Mouse (Mus musculus) CH12.LX (cell line): Measurements from ENCODE around the gene Zfp444. TPM values are rescaled to one million over a fixed set of nuclear protein-coding genes. Genes with fewer than 3 reads are reported as not detected.

Source experiments
- DNase-seq: peaks from one replicate; pipeline ENCODE4 v3.0.0-alpha.2; 2013; ENCODE audit errors: extremely low read depth
- H3K27ac ChIP-seq: 2 replicates; pipeline ENCODE4 v1.5.1; 2012; ENCODE audit warnings: low read depth, mild to moderate bottlenecking, control low read depth, moderate library complexity; ENCODE audit not compliant: insufficient read depth
- H3K27me3 ChIP-seq: replicated peaks from 2 replicates; pipeline ENCODE3; 2012; ENCODE audit warnings: inconsistent platforms
- H3K36me3 ChIP-seq, 2 experiments: replicated peaks in 1 of 2; 2 replicates each; pipeline versions ENCODE3 to v1.6.1; 2012; ENCODE audit warnings: inconsistent platforms in 1 of 2, low read length in 1 of 2, mild to moderate bottlenecking in 1 of 2, mixed read lengths in 1 of 2, moderate library complexity in 1 of 2; ENCODE audit not compliant: control insufficient read depth in 1 of 2, insufficient read depth in 1 of 2
- H3K4me1 ChIP-seq, 2 experiments: 2 replicates each; pipeline ENCODE4 v1.6.1; 2012; ENCODE audit warnings: inconsistent platforms in 1 of 2, moderate library complexity in 1 of 2; ENCODE audit not compliant: insufficient read depth in 2 of 2, control insufficient read depth in 1 of 2
- H3K4me2 ChIP-seq: 2 replicates; pipeline ENCODE4 v1.6.1; 2012; ENCODE audit warnings: low read depth, mild to moderate bottlenecking, control low read depth; ENCODE audit not compliant: poor library complexity, insufficient read depth, severe bottlenecking
- H3K4me3 ChIP-seq, 3 experiments: fragments of 150-350 bp in 1 of 3; sonication (generic) in 1 of 3; replicated peaks in 1 of 3; 2 replicates each; pipeline versions ENCODE3 to v1.5.1; 2011 to 2012; ENCODE audit warnings: low read depth in 2 of 3, low read length in 2 of 3, mild to moderate bottlenecking in 2 of 3, moderate library complexity in 2 of 3, control low read depth in 1 of 3, improper control_type of control experiment in 1 of 3, inconsistent platforms in 1 of 3, mixed read lengths in 1 of 3; ENCODE audit not compliant: poor library complexity in 1 of 3
- H3K79me2 ChIP-seq: replicated peaks from 2 replicates; pipeline ENCODE4 v1.6.1; 2012; ENCODE audit warnings: mild to moderate bottlenecking, moderate library complexity; ENCODE audit not compliant: control insufficient read depth, poor library complexity, insufficient read depth, severe bottlenecking; ENCODE audit errors: extremely low read depth
- H3K9ac ChIP-seq: 2 replicates; pipeline ENCODE4 v1.6.1; 2012; ENCODE audit warnings: low read depth, mild to moderate bottlenecking, control low read depth, moderate library complexity; ENCODE audit not compliant: insufficient read depth
- H3K9me3 ChIP-seq: replicated peaks from 2 replicates; pipeline ENCODE3; 2012; ENCODE audit warnings: low read length, inconsistent platforms, mixed read lengths
- BHLHE40 ChIP-seq: IDR thresholded peaks from 2 replicates; pipeline ENCODE4 v1.6.1; 2011; ENCODE audit warnings: mild to moderate bottlenecking, low read depth, low read length, improper control_type of control experiment
- CHD2 ChIP-seq: IDR thresholded peaks from 2 replicates; pipeline ENCODE4 v1.6.1; 2011; ENCODE audit warnings: low read length, improper control_type of control experiment
- E2F4 ChIP-seq: IDR thresholded peaks from 2 replicates; pipeline ENCODE4 v1.6.1; 2011; ENCODE audit warnings: low read depth, low read length, improper control_type of control experiment; ENCODE audit not compliant: insufficient replicate concordance
- ELF1 ChIP-seq: IDR thresholded peaks from 2 replicates; pipeline ENCODE4 v1.6.1; 2014; ENCODE audit warnings: low read depth, mild to moderate bottlenecking, inconsistent platforms, low read length, improper control_type of control experiment
- EP300 ChIP-seq: IDR thresholded peaks from 2 replicates; pipeline ENCODE4 v1.6.1; 2011; ENCODE audit warnings: low read length, improper control_type of control experiment
- ETS1 ChIP-seq: conservative IDR thresholded peaks from 2 replicates; pipeline ENCODE4 v1.6.1; 2012; ENCODE audit warnings: low read depth, mild to moderate bottlenecking, inconsistent platforms, low read length, improper control_type of control experiment, moderate library complexity
- GABPA ChIP-seq: IDR thresholded peaks from 2 replicates; pipeline ENCODE4 v1.6.1; 2012; ENCODE audit warnings: low read depth, low read length, improper control_type of control experiment, inconsistent platforms; ENCODE audit not compliant: insufficient replicate concordance
- IRF4 ChIP-seq: IDR thresholded peaks from 2 replicates; pipeline ENCODE4 v1.6.1; 2014; ENCODE audit warnings: low read depth, mild to moderate bottlenecking, inconsistent platforms, low read length, improper control_type of control experiment
- JUN ChIP-seq: IDR thresholded peaks from 2 replicates; pipeline ENCODE4 v1.6.1; 2011; ENCODE audit warnings: low read depth, mild to moderate bottlenecking, low read length, improper control_type of control experiment, moderate library complexity; ENCODE audit not compliant: insufficient read depth
- MAZ ChIP-seq: IDR thresholded peaks from 2 replicates; pipeline ENCODE4 v1.6.1; 2012; ENCODE audit warnings: low read depth, mild to moderate bottlenecking, inconsistent platforms, low read length, improper control_type of control experiment, moderate library complexity
- MEF2A ChIP-seq: IDR thresholded peaks from 2 replicates; pipeline ENCODE4 v1.6.1; 2014; ENCODE audit warnings: low read depth, mild to moderate bottlenecking, inconsistent platforms, low read length, improper control_type of control experiment, borderline replicate concordance
- NELFE ChIP-seq: IDR thresholded peaks from 2 replicates; pipeline ENCODE4 v1.6.1; 2011; ENCODE audit warnings: low read depth, low read length, improper control_type of control experiment
- NRF1 ChIP-seq: IDR thresholded peaks from 2 replicates; pipeline ENCODE4 v1.6.1; 2014; ENCODE audit warnings: low read depth, mild to moderate bottlenecking, inconsistent platforms, low read length, improper control_type of control experiment, moderate library complexity
- PAX5 ChIP-seq: IDR thresholded peaks from 2 replicates; pipeline ENCODE4 v1.6.1; 2012; ENCODE audit warnings: low read length, inconsistent platforms, mixed read lengths
- POLR2A ChIP-seq: IDR thresholded peaks from 2 replicates; pipeline ENCODE4 v1.6.1; 2011; ENCODE audit warnings: low read depth, mild to moderate bottlenecking, improper control_type of control experiment, low read length
- POLR2AphosphoS2 ChIP-seq: IDR thresholded peaks from 2 replicates; pipeline ENCODE4 v1.6.1; 2011; ENCODE audit warnings: low read depth, low read length, improper control_type of control experiment
- RAD21 ChIP-seq: IDR thresholded peaks from 2 replicates; pipeline ENCODE4 v1.6.1; 2011; ENCODE audit warnings: low read depth, mild to moderate bottlenecking, low read length, improper control_type of control experiment, moderate library complexity
- SIN3A ChIP-seq: IDR thresholded peaks from 2 replicates; pipeline ENCODE4 v1.6.1; 2012; ENCODE audit warnings: low read length, improper control_type of control experiment, inconsistent platforms
- SMC3 ChIP-seq: IDR thresholded peaks from 2 replicates; pipeline ENCODE4 v1.6.1; 2011; ENCODE audit warnings: low read depth, low read length, improper control_type of control experiment
- USF1 ChIP-seq: IDR thresholded peaks from 2 replicates; pipeline ENCODE4 v1.6.1; 2014; ENCODE audit warnings: low read depth, mild to moderate bottlenecking, inconsistent platforms, low read length, improper control_type of control experiment
- USF2 ChIP-seq: conservative IDR thresholded peaks from 2 replicates; pipeline ENCODE4 v1.6.1; 2011; ENCODE audit warnings: low read depth, low read length, improper control_type of control experiment
- ZC3H11A ChIP-seq: IDR thresholded peaks from 2 replicates; pipeline ENCODE4 v1.6.1; 2012; ENCODE audit warnings: low read depth, mild to moderate bottlenecking, inconsistent platforms, low read length, improper control_type of control experiment
- ZKSCAN1 ChIP-seq: IDR thresholded peaks from 2 replicates; pipeline ENCODE4 v1.6.1; 2012; ENCODE audit warnings: low read depth, inconsistent platforms, low read length, improper control_type of control experiment, borderline replicate concordance
- ZMIZ1 ChIP-seq: IDR thresholded peaks from 2 replicates; pipeline ENCODE4 v1.6.1; 2012; ENCODE audit warnings: low read depth, mild to moderate bottlenecking, inconsistent platforms, low read length, improper control_type of control experiment
- ZNF384 ChIP-seq: IDR thresholded peaks from 2 replicates; pipeline ENCODE4 v1.6.1; 2012; ENCODE audit warnings: low read depth, low read length, improper control_type of control experiment, inconsistent platforms
- dilution Hi-C: fragments of 300-500 bp; cut with MboI; formaldehyde crosslinking; loops from 2 replicates; pipeline ENCODE4 v1.14.3; 2020; ENCODE audit warnings: low sequenced_read_pairs; ENCODE audit not compliant: extremely low pct_unique_long_range_greater_than_20kb, extremely low pct_ligation_motif_present
- in situ Hi-C: fragments of 300-500 bp; cut with MboI; formaldehyde crosslinking; loops from 3 replicates; pipeline ENCODE4 v1.14.3; 2019; ENCODE audit warnings: low sequenced_read_pairs, low pct_ligation_motif_present, low pct_unique_long_range_greater_than_20kb, mixed read lengths
- polyA plus RNA-seq: library from polyadenylated mRNA; unstranded; fragments of >175 nt; gene quantifications from 2 replicates; pipeline ENCODE4 v1.2.1, GENCODE M21; 2012; ENCODE audit warnings: low read depth; ENCODE audit not compliant: insufficient read length
- total RNA-seq, 2 experiments: library from RNA; depleted of rRNA; stranded (reverse); fragments of 300-350 nt in 1 of 2; fragments of >200 nt in 1 of 2; gene quantifications; 2 replicates each; pipeline ENCODE4 v1.2.3; 2012 to 2014

Gene Zfp444
- total and polyA plus RNA-seq, 3 experiments = 16.0 to 23.3 (median 18.1) TPM

DNA sequence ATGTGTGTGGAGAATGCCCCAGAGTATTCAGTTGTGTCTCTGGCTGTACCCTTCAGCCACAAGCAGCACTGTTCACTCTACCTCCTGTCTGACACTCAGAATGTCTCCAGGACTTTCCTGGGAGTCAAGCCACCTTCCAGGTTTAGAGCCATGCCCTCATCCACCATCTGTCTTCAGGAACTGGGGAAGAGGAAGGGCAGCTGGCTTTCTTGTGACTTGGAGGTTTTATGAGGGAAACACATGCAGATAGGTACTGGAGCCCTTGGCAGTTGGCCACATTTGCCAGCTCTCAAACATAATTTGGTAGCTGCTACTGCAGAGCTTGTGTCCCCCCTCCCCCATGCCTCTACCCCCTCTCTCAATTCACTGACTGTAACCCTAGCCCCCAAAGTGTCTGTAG lies 7.0 kb downstream of the Zfp444 start:
- peaks cover 9 to 72% of the 10 kb centered on the region in 2 experiments for H3K36me3 ChIP-seq
- no peak overlapping the region for H3K27ac ChIP-seq
- TF ChIP-seq E2F4 = no peak
- TF ChIP-seq JUN = no peak
- no peak for TF ChIP-seq POLR2A
- TF ChIP-seq ZMIZ1 = no peak
- TF ChIP-seq ZC3H11A = no peak
- no peak for TF ChIP-seq PAX5
- H3K4me3 ChIP-seq = no peak overlapping the region
- no peaks in the 10 kb centered on the region for H3K27me3 ChIP-seq
- no peak for DNase-seq
- no peaks in the 10 kb centered on the region for H3K9me3 ChIP-seq
- H3K4me1 ChIP-seq = peaks cover 0 to 8% of the 10 kb centered on the region in 2 experiments; a peak in 1 of 4 replicates
- dilution Hi-C loops (no loop called here), in situ Hi-C loops (no loop called here)
- H3K9ac ChIP-seq = no peak overlapping the region
- no peak overlapping the region for H3K4me2 ChIP-seq
- no peaks in the 10 kb centered on the region; the same call in 1 of the 2 replicates for H3K79me2 ChIP-seq

- in situ Hi-C loops = no loop called here
- H3K4me1 ChIP-seq = peaks cover 5 to 16% of the 10 kb centered on the region in 2 experiments; a peak in 3 of 4 replicates
- H3K4me3 ChIP-seq = no peak overlapping the region
- no peaks in the 10 kb centered on the region for H3K79me2 ChIP-seq
- H3K27me3 ChIP-seq = no peaks in the 10 kb centered on the region
- no peak overlapping the region for H3K9ac ChIP-seq
- dilution Hi-C loops = no loop called here
- no peak for DNase-seq
- no peak overlapping the region for H3K27ac ChIP-seq
- H3K4me2 ChIP-seq = no peak overlapping the region
- H3K9me3 ChIP-seq = no peaks in the 10 kb centered on the region
- H3K36me3 ChIP-seq = peaks cover 22 to 84% of the 10 kb centered on the region in 2 experiments
- no peak for TF ChIP-seq SMC3
- no peak for TF ChIP-seq MEF2A
- TF ChIP-seq CHD2 = no peak
- no peak for TF ChIP-seq BHLHE40
Measured at GRCm38 (mm10) chr7:6182882-6183281, 10.9 kb downstream of the Zfp444 start.

- Histone ChIP-seq H3K27ac (no peak overlapping the region), H3K4me1 (peaks cover 5 to 16% of the 10 kb centered on the region in 2 experiments; a peak in 3 of 4 replicates), H3K79me2 (no peaks in the 10 kb centered on the region), H3K4me2 (no peak overlapping the region), H3K9me3 (no peaks in the 10 kb centered on the region), H3K9ac (no peak overlapping the region), H3K4me3 (no peak overlapping the region), H3K27me3 (no peaks in the 10 kb centered on the region), H3K36me3 (peaks cover 27 to 85% of the 10 kb centered on the region in 2 experiments)
- in situ Hi-C loops = no loop called here
- dilution Hi-C loops = no loop called here
- DNase-seq = no peak
- no peak for TF ChIP-seq USF2
- TF ChIP-seq RAD21 = no peak
- TF ChIP-seq ETS1 = no peak
- TF ChIP-seq ZNF384 = no peak
- TF ChIP-seq MEF2A = no peak
- no peak for TF ChIP-seq IRF4
- no peak for TF ChIP-seq GABPA
- TF ChIP-seq USF1 = no peak
- no peak for TF ChIP-seq MAZ
- TF ChIP-seq EP300 = no peak
- no peak for TF ChIP-seq JUN
- no peak for TF ChIP-seq NELFE
- TF ChIP-seq POLR2A = no peak
- TF ChIP-seq ELF1 = no peak
- no peak for TF ChIP-seq SIN3A
- TF ChIP-seq ZKSCAN1 = no peak
- no peak for TF ChIP-seq NRF1
- no peak for TF ChIP-seq POLR2AphosphoS2
- no peak for TF ChIP-seq SMC3
- TF ChIP-seq, all 38 proteins: peak for 0
Measured at GRCm38 (mm10) chr7:6183802-6184201, 11.8 kb downstream of the Zfp444 start.
